25 mouse cellular contexts compared by ENCODE assay signal in the genomic region with DNA sequence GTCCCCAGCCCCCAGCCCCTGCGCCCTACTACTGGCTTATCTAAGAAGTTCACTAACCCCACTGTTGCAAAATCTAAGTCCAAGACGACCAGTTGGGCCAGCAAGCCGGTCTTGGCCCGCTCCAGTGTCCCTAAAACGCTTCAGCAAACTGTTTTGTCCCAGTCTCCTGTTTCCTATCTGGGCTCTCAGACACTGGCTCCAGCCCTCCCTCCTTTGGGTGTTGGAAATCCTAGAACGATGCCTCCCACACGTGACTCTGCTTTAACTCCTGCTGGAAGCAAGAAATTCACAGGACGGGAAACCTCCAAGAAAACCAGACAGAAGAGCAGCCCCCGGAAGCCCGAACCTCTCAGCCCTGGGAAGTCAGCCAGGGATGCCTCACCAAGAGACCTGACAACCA. TPM values are rescaled to one million over a fixed set of nuclear protein-coding genes. Genes with fewer than 3 reads are reported as not detected.
DNase-seq lines count a peak whose midpoint lies in the region; ATAC-seq and TF ChIP-seq lines count a peak whose summit lies in the region.
"Had no signal": no experiment of that assay in that cellular context is flagged by ENCODE, and none has a peak within 500 bp of the region (broad histone marks: within the 10 kb centered on the region; RNA-seq: fewer than 3 reads in every experiment).

No protein-coding gene starts in this region.

- no peak overlapping the region for H3K4me3 ChIP-seq in kidney, embryonic 15.5 days (replicated peaks)
- H3K4me3 ChIP-seq in lung, postnatal 0 days (ENCODE audit: low read depth, low read length), result no peak overlapping the region
- H3K4me3 ChIP-seq: embryonic facial prominence, embryonic 12.5 days; layer of hippocampus, adult 2 months; midbrain, embryonic 15.5 days; myocyte had no signal

- H3K4me1 ChIP-seq in kidney, embryonic 15.5 days, result peaks cover 53% of the 10 kb centered on the region
- H3K4me1 ChIP-seq in lung, postnatal 0 days (ENCODE audit: insufficient read depth, low read depth, low read length), result no peaks in the 10 kb centered on the region

- no peaks in the 10 kb centered on the region for H3K9me3 ChIP-seq in kidney, embryonic 15.5 days (replicated peaks)
- no peaks in the 10 kb centered on the region for H3K9me3 ChIP-seq in lung, postnatal 0 days (ENCODE audit: low read length)
- H3K9me3 ChIP-seq: embryonic facial prominence, embryonic 12.5 days; midbrain, embryonic 15.5 days had no signal

- H3K36me3 ChIP-seq in kidney, embryonic 15.5 days, result peaks cover 38% of the 10 kb centered on the region
- H3K36me3 ChIP-seq in lung, postnatal 0 days (ENCODE audit: insufficient read depth, low read length), result no peaks in the 10 kb centered on the region
- H3K36me3 ChIP-seq: midbrain, embryonic 15.5 days had no signal

- 38% methylated on average over 10 of the region's 10 CpGs for WGBS in kidney, embryonic 15.5 days
- 76% methylated on average over 10 of the region's 10 CpGs for WGBS in lung, postnatal 0 days

- peak; percentile 25 to 50 for DNase-seq in heart, adult 18-20 months
- no peak for DNase-seq in heart, adult 8-10 months (ENCODE audit: low spot score)
- DNase-seq in kidney, adult 8-10 months, result no peak
- peak; percentile 15 for DNase-seq in lung, postnatal 36 days
- DNase-seq in lung, postnatal 0 days (ENCODE audit: low spot score), result no peak
- DNase-seq: adrenal gland, postnatal 14 days; cerebellum, adult 9-11 months; gastrocnemius, postnatal 36 days; thymus, postnatal 4 days had no signal

- TF ChIP-seq EP300 in lung, postnatal 0 days (IDR thresholded peaks at IDR 0.05), result no peak

- 0 out of 2 replicates have a peak overlapping the region, but pooled peaks have one; percentile 15 for H3K4me2 ChIP-seq in kidney, embryonic 15.5 days
- no peak overlapping the region for H3K4me2 ChIP-seq in lung, postnatal 0 days (replicated peaks; ENCODE audit: low read depth, low read length)
- H3K4me2 ChIP-seq: embryonic facial prominence, embryonic 12.5 days; heart, embryonic 11.5 days; liver, embryonic 11.5 days; midbrain, embryonic 15.5 days had no signal

- peak; percentile 43; the same call in 1 of the 2 replicates for ATAC-seq in kidney, embryonic 15.5 days (replicated peaks; ENCODE audit: low FRiP score)
- ATAC-seq in lung, postnatal 0 days, result no peak
- ATAC-seq in megakaryocyte, adult 5-6 weeks (ENCODE audit: poor library complexity, severe bottlenecking), result no peak
- ATAC-seq: forebrain, embryonic 14.5 days; hindbrain, postnatal 0 days; midbrain, embryonic 15.5 days had no signal

- H3K27me3 ChIP-seq in kidney, embryonic 15.5 days, result no peaks in the 10 kb centered on the region
- H3K27me3 ChIP-seq in lung, postnatal 0 days (replicated peaks; ENCODE audit: insufficient read depth, low read length), result no peaks in the 10 kb centered on the region
- H3K27me3 ChIP-seq: embryonic facial prominence, embryonic 12.5 days; midbrain, embryonic 15.5 days had no signal

- H3K27ac ChIP-seq in kidney, embryonic 15.5 days, result peak overlapping the region; percentile 66; the same call in 1 of the 2 replicates
- no peak overlapping the region for H3K27ac ChIP-seq in lung, postnatal 0 days (ENCODE audit: low read length)
- H3K27ac ChIP-seq: embryonic facial prominence, embryonic 12.5 days; hindbrain, postnatal 0 days; layer of hippocampus, adult 2 months; midbrain, embryonic 15.5 days had no signal

- no peak for TF ChIP-seq CTCF in lung, postnatal 0 days (IDR thresholded peaks at IDR 0.05)

- H3K9ac ChIP-seq in kidney, embryonic 15.5 days, result no peak overlapping the region
- no peak overlapping the region for H3K9ac ChIP-seq in lung, postnatal 0 days (replicated peaks; ENCODE audit: low read depth)
- H3K9ac ChIP-seq: embryonic facial prominence, embryonic 12.5 days; midbrain, embryonic 15.5 days had no signal

RNA-seq across cellular contexts. Expression of a gene that starts 11.6 kb away (rescaled TPM):
- total RNA-seq in heart, adult 18-20 months (2021), result 1 to 10 TPM; 1.1 to 1.6 TPM
- 1 to 10 TPM; 1.1 to 1.5 (median 1.4) TPM for total RNA-seq in heart, adult 8-10 months (2022)
- polyA plus RNA-seq in kidney, embryonic 15.5 days (2015; fragmentation: Nextera tagmentation; extraction: Ambion mirVana), result 7.3 and 9.4 TPM in 2 replicates
- polyA plus RNA-seq in lung, postnatal 0 days (2015; fragmentation: Nextera tagmentation; extraction: Ambion mirVana), result 7.2 and 9.1 TPM in 2 replicates
- 0.23 and 0.42 TPM in 2 replicates for total RNA-seq in megakaryocyte, adult 5-6 weeks (2015)
- total RNA-seq in megakaryocyte, adult 5-6 weeks (2017), result 0.24 and 0.44 TPM in 2 replicates
- total RNA-seq: hematopoietic stem cell, adult 5-6 weeks; MEL had no signal

RNA-seq across cellular contexts. Expression of a gene that starts 53.4 kb away (rescaled TPM):
- not detected for total RNA-seq in heart, adult 18-20 months (2021)
- not detected for total RNA-seq in heart, adult 8-10 months (2022)
- 100.0 and 109 TPM in 2 replicates for polyA plus RNA-seq in kidney, embryonic 15.5 days (2015; fragmentation: Nextera tagmentation; extraction: Ambion mirVana)
- not detected in 2 replicates for polyA plus RNA-seq in lung, postnatal 0 days (2015; fragmentation: Nextera tagmentation; extraction: Ambion mirVana)
- total RNA-seq in megakaryocyte, adult 5-6 weeks (2015), result not detected in 2 replicates
- not detected in 2 replicates for total RNA-seq in megakaryocyte, adult 5-6 weeks (2017)
- total RNA-seq: adrenal gland, postnatal 14 days; CH12.LX; gastrocnemius, postnatal 36 days; hematopoietic stem cell, adult 5-6 weeks; layer of hippocampus, adult 2 months; left cerebral cortex, postnatal 25 days; megakaryocyte-erythroid progenitor cell, adult 5-6 weeks; MEL had no signal
- polyA plus RNA-seq: cortical plate, adult 2 months; forebrain, embryonic 14.5 days; myocyte had no signal

Comparison
In these comparisons a context has a peak if more than half of its experiments do, and no peak if none do; other contexts are left out.
1. DNase-seq: peak in heart, adult 18-20 months (2 of 2) and lung, postnatal 36 days (single experiment); none in heart, adult 8-10 months (single experiment), kidney, adult 8-10 months (0 of 2) and lung, postnatal 0 days (single experiment).